Mouse (Mus musculus) B cell, adult (primary cell): ENCODE results near the gene Tet3. TPM values are rescaled to one million over a fixed set of nuclear protein-coding genes. Genes with fewer than 3 reads are reported as not detected.

Experiments used
- total RNA-seq: library from RNA; stranded (reverse); gene quantifications from 4 replicates; pipeline ENCODE4 v1.2.4, GENCODE M21; 2023; ENCODE audit not compliant: inconsistent age

Gene Tet3
- 70.0 to 82.7 TPM (median 78.5 TPM) in 4 replicates for total RNA-seq

DNA sequence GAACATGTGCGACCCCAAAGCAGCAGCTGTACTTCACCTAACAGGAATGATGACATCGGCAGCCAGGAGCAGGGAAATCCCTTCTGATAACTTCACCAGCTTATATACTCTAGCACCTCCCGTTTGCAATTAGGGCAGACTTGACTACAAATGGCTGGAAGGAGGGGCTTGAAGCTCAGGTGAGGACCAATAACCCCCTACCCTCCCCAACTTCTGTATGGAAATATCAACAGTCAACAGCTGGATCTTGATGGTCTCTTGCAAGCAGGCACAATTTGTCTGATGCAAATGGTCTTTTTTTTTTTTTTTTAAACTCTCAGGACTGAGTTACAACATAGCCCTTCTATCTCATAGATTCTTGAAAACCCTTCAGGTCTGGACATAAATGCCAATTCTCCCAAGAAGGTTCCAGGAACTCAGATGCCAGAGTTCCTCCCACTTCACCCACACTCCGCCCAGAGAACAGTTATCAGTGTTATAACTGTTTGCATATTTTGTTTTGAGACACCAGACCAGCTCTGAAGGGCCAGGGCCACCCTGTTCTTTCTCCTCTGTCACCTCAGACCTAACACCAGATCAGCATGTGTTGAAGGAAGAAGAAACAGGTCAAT lies at the start of gene Tet3:
Gene Tet3, minus strand, starts transcription at position 51 of the 611 bp plus-strand sequence.

DNA sequence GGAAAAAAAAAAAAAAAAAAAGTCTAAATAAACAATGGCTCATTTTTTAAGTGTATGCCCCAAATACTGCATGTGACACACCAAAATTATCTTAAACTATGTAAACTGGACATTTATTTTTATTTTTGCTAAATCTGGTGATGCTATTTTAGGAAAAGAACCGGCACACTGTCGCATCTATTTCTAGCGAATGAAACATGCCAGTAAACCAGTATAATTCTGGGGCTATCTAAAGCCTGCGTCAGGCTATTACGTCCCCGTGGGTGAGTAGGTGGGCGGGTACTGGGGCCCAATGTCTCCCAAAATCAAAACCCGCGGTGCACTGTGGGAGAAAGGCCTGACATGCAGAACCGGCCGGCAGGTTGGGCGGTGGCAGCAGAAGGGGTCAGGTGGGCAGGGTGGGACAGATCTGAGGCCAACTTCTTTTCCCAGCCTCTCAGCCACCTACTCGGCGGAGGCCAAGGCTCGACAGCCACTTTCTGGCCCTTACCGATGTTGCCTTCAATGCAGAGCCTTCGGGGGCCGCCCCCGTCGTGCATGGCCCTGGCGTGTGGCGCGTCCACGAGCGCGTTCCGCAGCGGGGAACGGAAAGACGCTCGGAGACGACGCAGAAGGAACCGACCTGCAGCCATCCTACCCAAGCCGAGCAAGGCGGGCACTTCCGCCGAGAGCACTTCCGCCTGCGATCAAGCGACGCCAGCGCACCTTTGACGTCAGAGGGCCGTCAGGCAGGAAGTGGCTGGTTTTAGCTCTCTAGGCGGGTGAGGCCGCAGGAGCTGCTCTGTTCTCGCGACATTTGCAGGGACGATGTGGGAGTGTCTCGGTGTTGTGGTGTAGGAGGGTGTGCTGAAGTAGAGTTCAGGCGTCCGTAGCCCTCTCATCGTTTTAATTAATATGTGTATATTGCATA lies 47.6 kb upstream of the Tet3 start, which contains the start of gene Dguok:
Gene Dguok, minus strand, starts transcription at position 712 of the 910 bp plus-strand sequence.

DNA sequence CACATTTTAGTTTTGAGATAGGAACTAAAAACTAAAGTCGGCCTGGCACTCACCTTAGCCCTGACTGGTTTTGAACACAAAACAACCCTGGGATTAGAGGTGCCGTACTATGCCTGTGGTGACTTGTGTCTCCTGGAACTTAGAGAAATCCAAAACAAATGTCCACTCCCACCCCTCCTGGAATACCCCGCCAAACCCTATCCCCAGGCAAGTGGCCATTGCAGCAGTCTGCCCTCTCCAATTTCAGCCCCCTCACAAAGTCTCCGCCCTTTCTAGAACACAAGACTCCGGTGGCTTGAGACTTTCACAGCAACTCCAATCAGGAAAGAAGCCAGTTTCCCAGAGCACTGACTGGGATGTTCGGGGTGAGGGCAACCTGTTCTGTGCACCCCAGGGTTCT lies 110.0 kb downstream of the Tet3 start, which contains the start of gene Bola3:
Gene Bola3, plus strand, starts transcription at position 275 of the 400 bp plus-strand sequence.

DNA sequence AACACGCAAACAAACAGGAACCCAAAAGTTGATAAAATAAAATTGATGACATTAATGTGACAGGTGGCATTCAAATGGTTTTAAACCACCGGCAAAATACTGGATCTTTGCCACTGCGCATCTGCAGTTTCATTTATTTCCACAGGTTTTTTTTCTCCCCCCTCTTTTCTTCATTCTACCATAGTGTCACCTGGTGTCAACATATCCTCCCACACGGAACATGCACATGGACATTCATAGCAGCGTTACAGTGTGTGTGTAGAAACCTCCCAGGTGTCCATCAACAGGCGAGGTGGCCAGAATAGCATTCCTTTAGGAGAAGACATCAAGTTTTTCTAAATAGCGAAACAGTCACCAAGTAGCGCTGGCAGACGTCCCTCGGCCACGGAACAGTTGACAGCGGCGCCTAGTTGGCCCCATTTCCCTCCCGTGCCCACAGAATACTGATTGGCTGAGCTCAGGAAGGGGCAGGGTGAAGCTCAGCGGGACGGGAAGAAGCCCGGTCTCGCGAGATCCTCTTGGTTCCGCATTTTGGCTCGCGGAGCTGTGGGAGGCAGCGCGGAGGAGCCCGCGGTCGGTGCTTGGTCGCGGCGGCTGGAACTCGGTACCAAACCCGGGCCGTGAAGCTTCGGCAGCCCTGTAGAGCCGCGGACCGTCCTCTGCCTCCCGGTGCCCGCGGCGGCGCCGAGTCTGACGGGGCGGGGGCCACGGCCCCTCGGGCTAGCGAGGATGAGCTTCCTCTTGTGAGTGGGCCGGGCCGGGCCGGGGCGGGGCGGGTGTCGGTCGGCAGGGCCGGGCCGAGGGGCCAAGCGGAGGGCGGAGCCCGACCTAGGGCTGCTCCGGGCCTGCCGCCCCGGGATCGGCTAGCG lies 133.1 kb downstream of the Tet3 start, which contains the start of the genes Mthfd2 and Mob1a:
Gene Mthfd2, minus strand, starts transcription at position 384 of the 869 bp plus-strand sequence.
Gene Mob1a, plus strand, starts transcription at position 492 of the 869 bp plus-strand sequence.

Other genes starting within 250 kb of the Tet3 start
- not detected in 4 replicates for gene Slc4a5, start 239.3 kb downstream of the Tet3 start, total RNA-seq
- gene Mthfd2, start 133.2 kb downstream of the Tet3 start, total RNA-seq, result 14.9 to 17.3 TPM (median 16.1 TPM) in 4 replicates
- 140 to 161 TPM (median 148 TPM) in 4 replicates for gene Mob1a, start 133.1 kb downstream of the Tet3 start, total RNA-seq
- 34.6 to 47.8 TPM (median 38.6 TPM) in 4 replicates for gene Bola3, start 109.9 kb downstream of the Tet3 start, total RNA-seq
- 46.6 to 57.3 TPM (median 52.9 TPM) in 4 replicates for gene Dguok, start 47.9 kb upstream of the Tet3 start, total RNA-seq
- not detected in 4 replicates for gene Actg2, start 77.2 kb upstream of the Tet3 start, total RNA-seq
- gene Stambp, start 113.6 kb upstream of the Tet3 start, total RNA-seq, result 16.4 to 18.9 TPM (median 17.0 TPM) in 4 replicates
- not detected in 4 replicates for gene Clec4f, start 197.1 kb upstream of the Tet3 start, total RNA-seq
- not detected in 4 replicates for gene Cd207, start 218.8 kb upstream of the Tet3 start, total RNA-seq